Mouse (Mus musculus): Measurements from ENCODE around the gene 4930432M17Rik. TPM values are rescaled to one million over a fixed set of nuclear protein-coding genes. Genes with fewer than 3 reads are reported as not detected.

4930432M17Rik gene
- polyA plus RNA-seq, 1 experiment from 2014 or later = not detected

- no peaks in the 10 kb centered on the region for H3K9me3 ChIP-seq
- H3K4me3 ChIP-seq = no peak overlapping the region
- H3K9ac ChIP-seq = no peak overlapping the region
- peaks cover 4% of the 10 kb centered on the region; the same call in 1 of the 2 replicates for H3K27me3 ChIP-seq
- WGBS = 94% methylated on average over 4 of the region's 4 CpGs
- no peak overlapping the region for H3K27ac ChIP-seq
- no peak for ATAC-seq (ENCODE audit: low FRiP score)
- no peak overlapping the region for H3K4me2 ChIP-seq
- peaks cover 4% of the 10 kb centered on the region; the same call in 1 of the 2 replicates for H3K4me1 ChIP-seq (replicated peaks)
- H3K36me3 ChIP-seq = peaks cover 24% of the 10 kb centered on the region
Observed at GRCm38 (mm10) chr3:121729678-121730077, 59.1 kb downstream of the 4930432M17Rik start.

Other genes with a start within 250 kb of the 4930432M17Rik start
- gene Cnn3, start 244.3 kb upstream of the 4930432M17Rik start, polyA plus RNA-seq (2015; fragmentation: Nextera tagmentation; extraction: Ambion mirVana) = 633 and 654 TPM in 2 replicates
- 0.78 and 1.3 TPM in 2 replicates for gene Slc44a3, start 138.4 kb upstream of the 4930432M17Rik start, polyA plus RNA-seq (2015; fragmentation: Nextera tagmentation; extraction: Ambion mirVana)
- 5.6 and 5.8 TPM in 2 replicates for gene F3, start 52.8 kb downstream of the 4930432M17Rik start, polyA plus RNA-seq (2015; fragmentation: Nextera tagmentation; extraction: Ambion mirVana)
- 69.1 and 70.6 TPM in 2 replicates for gene Abcd3, start 144.5 kb downstream of the 4930432M17Rik start, polyA plus RNA-seq (2015; fragmentation: Nextera tagmentation; extraction: Ambion mirVana)

Data from hindbrain, embryonic 13.5 days (tissue).